Mouse (Mus musculus): ENCODE data around the gene Rapgef3. TPM values are rescaled to one million over a fixed set of nuclear protein-coding genes. Genes with fewer than 3 reads are reported as not detected.

Rapgef3 gene
- total and polyA plus RNA-seq, 3 experiments = 2.5 to 3.4 (median 3.2) TPM

DNA sequence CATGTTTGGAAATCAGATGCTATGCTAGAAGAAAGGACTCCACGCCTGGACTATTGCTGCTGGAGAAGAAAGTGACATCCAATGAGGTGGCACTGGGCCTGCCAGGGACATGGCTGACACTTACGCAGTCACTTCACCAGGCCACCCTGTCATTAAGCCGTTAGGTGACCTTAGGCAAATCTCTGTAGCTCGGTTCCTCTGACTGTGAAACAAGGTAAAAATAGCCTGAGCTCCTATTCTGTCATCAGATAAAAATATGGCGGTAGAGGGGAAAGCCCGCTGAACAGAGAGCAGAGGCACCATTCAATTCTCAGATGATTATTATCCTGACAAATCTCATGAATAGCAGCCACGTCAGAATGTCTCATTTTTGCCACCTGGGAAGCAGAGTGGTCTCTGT, 25.7 kb downstream of the Rapgef3 start:
- peaks cover 12% of the 10 kb centered on the region for H3K9me3 ChIP-seq (replicated peaks; ENCODE audit: low read length)
- H3K27me3 ChIP-seq (replicated peaks) = no peaks in the 10 kb centered on the region
- TF ChIP-seq MXI1 (IDR thresholded peaks at IDR 0.05; ENCODE audit: low read depth, low read length) = no peak
- TF ChIP-seq NRF1 (IDR thresholded peaks at IDR 0.05; ENCODE audit: low read depth, low read length) = peak; percentile 2; the same call in 1 of the 2 replicates
- no peak for TF ChIP-seq CHD1 (IDR thresholded peaks at IDR 0.05; ENCODE audit: low read depth, low read length)
- TF ChIP-seq USF2 (conservative IDR thresholded peaks at IDR 0.05; ENCODE audit: low read depth, low read length) = no peak; the same call in 1 of the 2 replicates
- peak; percentile 100 for TF ChIP-seq MEF2A (IDR thresholded peaks at IDR 0.05; ENCODE audit: borderline replicate concordance, low read depth, low read length)
- no peak for TF ChIP-seq ZMIZ1 (IDR thresholded peaks at IDR 0.05; ENCODE audit: low read depth, low read length)
- peak; percentile 70; the same call in 1 of the 2 replicates for TF ChIP-seq TBP (conservative IDR thresholded peaks at IDR 0.05; ENCODE audit: low read depth, low read length)
- no peak for TF ChIP-seq RCOR1 (conservative IDR thresholded peaks at IDR 0.05; ENCODE audit: low read depth, low read length)
- peak; percentile 56; the same call in 1 of the 2 replicates for TF ChIP-seq BHLHE40 (IDR thresholded peaks at IDR 0.05; ENCODE audit: low read depth, low read length)
- TF ChIP-seq PAX5 (IDR thresholded peaks at IDR 0.05; ENCODE audit: low read length) = no peak
- no peak for TF ChIP-seq MAZ (IDR thresholded peaks at IDR 0.05; ENCODE audit: low read depth, low read length)
- TF ChIP-seq JUN (IDR thresholded peaks at IDR 0.05; ENCODE audit: insufficient read depth, low read depth, low read length) = peak; percentile 88
- peak; percentile 98 for TF ChIP-seq ETS1 (conservative IDR thresholded peaks at IDR 0.05; ENCODE audit: low read depth, low read length)
- no peak for TF ChIP-seq KAT2A (IDR thresholded peaks at IDR 0.05; ENCODE audit: insufficient replicate concordance, low read length)
- TF ChIP-seq JUND (conservative IDR thresholded peaks at IDR 0.05; ENCODE audit: low read depth, low read length) = peak; percentile 11; the same call in 1 of the 2 replicates
- no peak for TF ChIP-seq SIN3A (IDR thresholded peaks at IDR 0.05; ENCODE audit: low read length)
- TF ChIP-seq USF1 (IDR thresholded peaks at IDR 0.05; ENCODE audit: low read depth, low read length) = no peak
- peak; percentile 62 for TF ChIP-seq TCF12 (IDR thresholded peaks at IDR 0.05; ENCODE audit: low read depth, low read length)
- peak; percentile 80 for TF ChIP-seq EP300 (IDR thresholded peaks at IDR 0.05; ENCODE audit: low read length)
- dilution Hi-C loops (cut with MboI; ENCODE audit: extremely low pct_ligation_motif_present, extremely low pct_unique_long_range_greater_than_20kb, low sequenced_read_pairs) (no loop called here), in situ Hi-C loops (cut with MboI; ENCODE audit: low pct_ligation_motif_present, low pct_unique_long_range_greater_than_20kb, low sequenced_read_pairs) (no loop called here)
- peaks cover 14% of the 10 kb centered on the region for H3K79me2 ChIP-seq (replicated peaks; ENCODE audit: control insufficient read depth, extremely low read depth, insufficient read depth, poor library complexity, severe bottlenecking)
- H3K36me3 ChIP-seq (replicated peaks in 1 of 2; ENCODE audit: control insufficient read depth in 1 of 2, insufficient read depth in 1 of 2, low read length in 1 of 2) = peaks cover 6 to 25% of the 10 kb centered on the region in 2 experiments
- DNase-seq (ENCODE audit: extremely low read depth) = peak; percentile 96
- peak overlapping the region; percentile 99 for H3K27ac ChIP-seq (ENCODE audit: insufficient read depth, low read depth)
- H3K4me3 ChIP-seq (replicated peaks in 1 of 3; ENCODE audit: low read depth in 2 of 3, low read length in 2 of 3, poor library complexity in 1 of 3) = no peak overlapping the region
- peak overlapping the region; percentile 57 for H3K9ac ChIP-seq (ENCODE audit: insufficient read depth, low read depth)
- peaks cover 47 to 64% of the 10 kb centered on the region in 2 experiments for H3K4me1 ChIP-seq (ENCODE audit: control insufficient read depth in 1 of 2, insufficient read depth in 2 of 2)
- H3K4me2 ChIP-seq (ENCODE audit: insufficient read depth, low read depth, poor library complexity, severe bottlenecking) = peak overlapping the region; percentile 84

DNA sequence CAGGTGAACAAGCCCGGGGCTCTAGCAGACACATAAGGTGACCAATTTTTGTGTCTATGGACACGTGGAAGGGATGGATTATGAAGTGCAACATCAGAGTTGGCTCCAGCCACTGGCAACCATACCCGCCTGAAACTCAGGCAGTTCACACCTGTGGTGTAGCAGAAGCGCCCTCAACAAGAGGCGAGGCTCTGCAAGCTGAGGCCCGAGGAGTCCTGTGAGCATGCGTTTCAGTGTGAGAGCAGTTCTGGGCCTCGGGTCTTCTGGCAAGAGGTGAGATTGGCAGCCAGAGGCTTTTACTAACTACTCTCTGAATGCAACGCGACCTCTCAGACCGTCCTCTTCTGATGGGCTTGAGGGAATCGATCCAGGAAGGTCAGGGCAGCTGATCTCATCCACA, 26.1 kb downstream of the Rapgef3 start:
- Histone ChIP-seq H3K9me3 (replicated peaks; ENCODE audit: low read length) (peaks cover 16% of the 10 kb centered on the region), H3K79me2 (replicated peaks; ENCODE audit: control insufficient read depth, extremely low read depth, insufficient read depth, poor library complexity, severe bottlenecking) (peaks cover 14% of the 10 kb centered on the region), H3K27me3 (replicated peaks) (no peaks in the 10 kb centered on the region), H3K4me2 (ENCODE audit: insufficient read depth, low read depth, poor library complexity, severe bottlenecking) (peak overlapping the region; percentile 84; the same call in 1 of the 2 replicates), H3K9ac (ENCODE audit: insufficient read depth, low read depth) (peak overlapping the region; percentile 93), H3K4me1 (ENCODE audit: control insufficient read depth in 1 of 2, insufficient read depth in 2 of 2) (peaks cover 47 to 64% of the 10 kb centered on the region in 2 experiments), H3K36me3 (replicated peaks in 1 of 2; ENCODE audit: control insufficient read depth in 1 of 2, insufficient read depth in 1 of 2, low read length in 1 of 2) (peaks cover 9 to 25% of the 10 kb centered on the region in 2 experiments), H3K27ac (ENCODE audit: insufficient read depth, low read depth) (peak overlapping the region; percentile 99), H3K4me3 (replicated peaks in 1 of 3; ENCODE audit: low read depth in 2 of 3, low read length in 2 of 3, poor library complexity in 1 of 3) (no peak overlapping the region)
- dilution Hi-C loops (cut with MboI; ENCODE audit: extremely low pct_ligation_motif_present, extremely low pct_unique_long_range_greater_than_20kb, low sequenced_read_pairs) (no loop called here), in situ Hi-C loops (cut with MboI; ENCODE audit: low pct_ligation_motif_present, low pct_unique_long_range_greater_than_20kb, low sequenced_read_pairs) (no loop called here)
- TF ChIP-seq ZC3H11A (IDR thresholded peaks at IDR 0.05; ENCODE audit: low read depth, low read length) (no peak), MAX (IDR thresholded peaks at IDR 0.05; ENCODE audit: low read length) (peak; percentile 93), NRF1 (IDR thresholded peaks at IDR 0.05; ENCODE audit: low read depth, low read length) (peak; percentile 58), UBTF (IDR thresholded peaks at IDR 0.05; ENCODE audit: low read depth, low read length) (0 out of 2 replicates have a peak, but pooled peaks have one; percentile 2), ZMIZ1 (IDR thresholded peaks at IDR 0.05; ENCODE audit: low read depth, low read length) (0 out of 2 replicates have a peak, but pooled peaks have one; percentile 20), MYC (IDR thresholded peaks at IDR 0.05; ENCODE audit: low read depth, low read length) (no peak), NELFE (IDR thresholded peaks at IDR 0.05; ENCODE audit: low read depth, low read length) (0 out of 2 replicates have a peak, but pooled peaks have one; percentile 12)
- DNase-seq (ENCODE audit: extremely low read depth) = peak; percentile 51
